Mouse (Mus musculus) embryonic stem cell, embryonic (primary cell): ENCODE results near the gene Dnah11.
"Not testable (repeated sequence)": the region's sequence is repeated elsewhere in the genome, so short reads cannot be mapped to it uniquely, and the experiment has no call there.

ENCODE experiments used
- CTCF ChIA-PET, 4 experiments: fragments of 300-600 bp in 2 of 4; fragments of 350-600 bp in 2 of 4; sonication (Branson Sonifier 250); formaldehyde crosslinking; loops; one replicate each; lab custom pipeline; 2022; ENCODE audit warnings: inconsistent platforms in 2 of 4; lab: Charles Lee
- POLR2A ChIA-PET, 4 experiments: fragments of 300-600 bp in 2 of 4; fragments of 350-600 bp in 2 of 4; sonication (Branson Sonifier 250); formaldehyde crosslinking; loops; one replicate each; lab custom pipeline; 2022; ENCODE audit warnings: antibody characterized with exemption in 4 of 4, inconsistent platforms in 1 of 4; lab: Charles Lee

The Dnah11 gene

DNA sequence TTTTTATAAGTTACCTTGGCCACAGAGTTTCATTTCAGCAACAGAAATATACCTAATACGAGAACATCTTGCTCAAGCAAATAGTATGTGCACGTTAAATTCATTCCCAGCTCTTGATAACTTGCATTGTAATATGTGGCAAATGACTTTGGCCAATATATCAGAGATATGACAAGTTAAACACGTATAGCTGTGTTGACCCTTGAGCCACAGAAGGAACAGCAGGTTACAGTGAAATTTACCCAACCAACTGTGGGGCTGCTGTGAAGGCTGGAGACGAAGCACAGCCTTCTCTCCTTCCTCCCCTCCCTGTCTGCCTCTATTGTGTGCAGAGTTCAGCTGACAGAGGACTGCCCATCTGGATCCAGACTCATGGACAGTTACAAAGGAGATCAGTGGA, 297.5 kb downstream of the Dnah11 start:
- POLR2A ChIA-PET, CTCF ChIA-PET: not testable (repeated sequence)

DNA sequence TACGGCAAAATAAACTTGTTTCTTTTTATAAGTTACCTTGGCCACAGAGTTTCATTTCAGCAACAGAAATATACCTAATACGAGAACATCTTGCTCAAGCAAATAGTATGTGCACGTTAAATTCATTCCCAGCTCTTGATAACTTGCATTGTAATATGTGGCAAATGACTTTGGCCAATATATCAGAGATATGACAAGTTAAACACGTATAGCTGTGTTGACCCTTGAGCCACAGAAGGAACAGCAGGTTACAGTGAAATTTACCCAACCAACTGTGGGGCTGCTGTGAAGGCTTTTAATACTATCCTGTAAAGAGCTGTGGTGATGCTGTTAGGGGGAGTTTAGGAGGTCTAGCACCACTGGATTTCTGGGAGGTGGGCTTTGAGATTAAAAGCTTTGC, 298.0 kb downstream of the Dnah11 start:
- POLR2A ChIA-PET, CTCF ChIA-PET: not testable (repeated sequence)

DNA sequence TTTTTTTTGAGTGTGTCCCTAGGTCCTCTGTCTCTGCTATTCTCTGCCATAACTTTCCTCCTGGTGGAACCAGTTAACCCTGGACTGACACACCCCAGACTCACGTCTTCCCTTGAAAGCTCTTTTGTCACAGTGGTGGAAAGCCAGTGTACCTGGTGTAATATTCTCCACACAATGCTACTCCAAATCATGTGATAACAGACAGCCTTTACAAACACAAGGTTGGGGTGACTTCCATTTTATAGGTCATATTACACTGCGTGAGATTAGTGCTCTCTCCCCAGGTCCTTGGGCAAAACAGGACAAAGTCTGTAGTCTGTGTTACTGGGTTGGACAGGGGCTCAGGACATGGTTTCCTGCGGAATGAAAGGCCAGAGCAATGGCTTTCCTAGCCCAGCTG, 311.4 kb downstream of the Dnah11 start:
- POLR2A ChIA-PET, result no interaction called here
- CTCF ChIA-PET, result interaction anchor here in 1 of 4 experiments (0.7 kb wide), 1 partner anchor 199 kb away, joined by 5 read pairs; no protein-coding TSS in a partner anchor

DNA sequence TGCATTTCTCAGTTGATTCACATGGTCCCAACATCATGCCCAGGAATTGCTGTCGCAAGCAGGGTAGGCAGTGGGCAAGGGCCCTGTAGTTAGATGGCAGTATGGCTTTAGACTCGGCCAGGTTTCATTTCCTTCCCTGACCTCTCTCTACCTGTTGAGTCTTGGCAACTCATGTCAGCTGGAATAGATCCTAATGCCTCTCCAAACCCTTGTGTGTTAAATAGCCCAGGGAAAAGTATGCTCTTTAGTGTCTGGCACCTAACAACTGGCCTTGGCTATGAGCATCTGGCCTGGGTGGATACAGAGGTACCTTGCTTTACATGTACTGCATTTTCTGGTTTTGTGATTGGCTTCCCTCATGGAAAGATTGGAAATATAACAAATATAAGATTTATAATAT, 314.2 kb downstream of the Dnah11 start:
- CTCF ChIA-PET, result interaction anchor here in 1 of 4 experiments (0.5 kb wide), 1 partner anchor 722 kb away, joined by 11 read pairs; no protein-coding TSS in a partner anchor
- POLR2A ChIA-PET, result no interaction called here

DNA sequence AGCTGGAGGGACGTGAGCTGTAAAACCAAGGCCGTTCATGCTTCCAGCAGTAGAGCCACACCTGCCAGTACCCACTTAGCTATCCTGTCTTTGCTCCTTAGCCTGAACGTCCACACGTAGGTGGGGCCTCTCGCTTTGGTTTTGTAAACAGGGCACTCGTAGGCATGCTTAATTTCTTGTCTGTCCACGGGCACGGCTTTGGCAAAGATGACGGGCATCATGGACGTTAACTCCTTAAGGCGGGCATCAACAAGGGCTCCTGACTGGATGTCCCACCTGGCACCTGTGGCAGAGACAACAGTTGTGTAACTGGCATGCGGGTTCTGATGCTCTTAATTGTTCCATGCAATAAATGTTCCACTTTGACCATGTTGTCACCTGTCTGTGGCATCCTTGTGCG, 320.5 kb downstream of the Dnah11 start:
- ChIA-PET CTCF (no interaction called here), POLR2A (no interaction called here)

DNA sequence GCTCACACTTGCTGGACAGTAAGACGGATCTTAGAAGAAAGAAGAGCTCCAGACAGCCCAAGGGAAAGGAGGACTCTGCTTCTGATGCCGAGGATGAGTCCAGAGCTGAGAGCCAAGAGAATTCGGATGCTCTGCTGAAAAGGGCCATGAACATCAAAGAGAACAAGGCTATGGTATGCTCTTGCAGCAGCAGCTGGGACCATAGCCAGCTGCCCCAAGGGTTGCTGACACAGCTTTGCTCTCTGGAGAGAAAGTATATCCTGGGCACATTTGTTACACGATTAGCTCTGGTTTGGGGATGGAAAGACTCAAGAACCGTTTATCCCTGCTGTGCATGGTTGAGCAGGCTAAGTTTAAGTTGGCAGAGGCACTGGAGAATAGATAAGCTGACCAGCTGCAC, 326.6 kb downstream of the Dnah11 start:
- ChIA-PET POLR2A (no interaction called here), CTCF (interaction anchor here in 2 of 4 experiments (0.5 to 1.4 kb wide), 4 partner anchors 19 to 982 kb away, joined by 3 to 4 read pairs (median 3); no protein-coding TSS in a partner anchor)

DNA sequence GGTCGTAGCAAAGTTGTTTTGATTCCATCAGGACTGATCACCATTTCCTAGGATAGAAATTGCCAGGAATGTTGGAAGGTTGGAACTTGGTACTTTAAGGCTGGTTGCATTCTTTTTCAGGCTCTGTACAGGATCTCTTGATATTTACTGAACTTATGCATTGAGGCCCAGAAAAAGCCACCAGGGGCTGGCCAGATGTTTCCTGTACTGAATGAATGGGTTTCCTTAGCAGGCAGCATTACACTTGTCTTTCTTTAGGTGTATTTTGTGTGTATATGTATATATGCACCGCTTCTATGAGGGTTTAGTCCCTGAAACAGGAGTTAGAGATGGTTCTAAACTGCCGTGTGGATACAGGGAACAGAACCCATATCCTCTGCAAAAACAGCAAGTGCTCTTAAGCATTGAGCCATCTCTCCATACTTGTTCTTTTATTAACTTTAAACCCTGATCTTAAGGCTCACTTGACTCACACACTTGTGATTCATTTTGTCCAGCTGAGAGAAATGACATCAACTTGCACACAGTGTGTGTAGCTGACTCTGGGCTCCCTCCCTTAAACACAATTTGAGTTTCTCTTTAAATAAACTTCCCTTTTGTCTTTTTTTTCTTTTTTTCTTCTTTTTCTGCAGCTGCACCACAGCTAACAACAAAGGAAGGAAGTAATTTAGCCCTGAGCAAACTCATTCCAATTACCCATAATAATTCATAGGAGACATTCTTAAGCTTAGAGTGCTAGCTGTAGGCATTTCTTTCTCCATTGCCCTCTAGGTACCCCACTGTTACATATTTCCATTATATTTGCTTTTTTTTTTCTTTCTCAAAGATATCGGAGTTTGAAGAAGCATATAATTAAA, 330.9 kb downstream of the Dnah11 start:
- ChIA-PET POLR2A (no interaction called here), CTCF (interaction anchor here in 1 of 4 experiments (1.1 kb wide), 1 partner anchor 15 kb away, joined by 3 read pairs; no protein-coding TSS in a partner anchor)

DNA sequence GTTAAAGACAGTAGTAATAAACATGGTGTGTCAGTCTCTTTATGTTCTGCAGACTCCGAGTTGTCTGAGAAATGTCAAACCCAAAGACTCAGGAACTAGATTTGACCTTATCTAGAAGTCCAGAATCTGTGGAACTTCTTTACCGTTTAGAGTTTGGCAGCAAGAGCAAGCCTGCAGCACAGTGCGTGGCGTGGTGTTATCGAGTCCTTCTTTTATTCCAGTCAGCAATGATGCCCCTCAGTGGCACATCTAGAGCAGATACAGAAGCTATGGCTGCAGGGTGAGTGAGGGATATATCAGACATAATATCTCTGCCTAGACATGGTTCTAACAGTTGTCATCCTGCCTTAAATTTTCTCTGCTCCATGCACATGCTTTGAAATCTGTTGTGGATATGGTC, 336.2 kb downstream of the Dnah11 start:
- CTCF ChIA-PET, result no interaction called here

DNA sequence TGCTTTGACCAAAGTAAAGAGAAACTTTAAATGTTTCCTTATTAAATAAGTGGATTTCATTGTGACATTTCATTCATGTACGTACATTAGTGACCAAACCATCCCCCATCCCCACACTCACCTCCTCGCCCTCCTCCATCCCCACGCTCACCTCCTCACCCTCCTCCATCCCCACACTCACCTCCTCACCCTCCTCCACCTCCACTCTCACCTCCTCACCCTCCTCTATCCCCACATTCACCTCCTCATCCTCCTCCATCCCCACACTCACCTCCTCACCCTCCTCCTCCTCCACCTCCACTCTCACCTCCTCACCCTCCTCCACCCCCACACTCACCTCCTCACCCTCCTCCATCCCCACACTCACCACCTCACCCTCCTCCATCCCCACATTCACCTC, 337.6 kb downstream of the Dnah11 start:
- POLR2A ChIA-PET, result no interaction called here

More for the DNA sequence above, 336.2 kb downstream of the Dnah11 start:
- POLR2A ChIA-PET, result interaction anchor here in 1 of 4 experiments (0.6 kb wide), 2 partner anchors 18 to 992 kb away, joined by 3 to 4 read pairs; no protein-coding TSS in a partner anchor

DNA sequence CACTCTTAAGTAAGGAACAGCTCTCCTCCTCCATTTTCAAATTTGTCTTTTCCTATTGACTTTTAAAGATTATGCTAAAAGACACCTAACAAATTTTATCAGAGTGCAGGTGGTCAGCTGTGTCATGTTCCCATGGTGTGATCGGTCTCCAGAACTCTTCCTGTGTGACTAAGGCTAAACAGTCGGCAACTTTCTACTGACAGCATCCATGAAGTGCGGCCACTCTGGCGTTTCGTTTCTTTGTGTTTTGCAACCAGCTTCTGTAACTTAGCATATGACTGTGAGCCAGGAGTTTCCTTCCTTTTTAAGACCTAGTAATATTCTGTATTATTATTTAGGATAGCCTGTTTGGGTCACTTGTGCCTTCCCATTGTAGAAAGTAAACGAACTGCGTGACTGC, 338.0 kb downstream of the Dnah11 start:
- CTCF ChIA-PET, result no interaction called here
- POLR2A ChIA-PET, result no interaction called here

More for the DNA sequence above, 337.6 kb downstream of the Dnah11 start:
- CTCF ChIA-PET, result no interaction called here

DNA sequence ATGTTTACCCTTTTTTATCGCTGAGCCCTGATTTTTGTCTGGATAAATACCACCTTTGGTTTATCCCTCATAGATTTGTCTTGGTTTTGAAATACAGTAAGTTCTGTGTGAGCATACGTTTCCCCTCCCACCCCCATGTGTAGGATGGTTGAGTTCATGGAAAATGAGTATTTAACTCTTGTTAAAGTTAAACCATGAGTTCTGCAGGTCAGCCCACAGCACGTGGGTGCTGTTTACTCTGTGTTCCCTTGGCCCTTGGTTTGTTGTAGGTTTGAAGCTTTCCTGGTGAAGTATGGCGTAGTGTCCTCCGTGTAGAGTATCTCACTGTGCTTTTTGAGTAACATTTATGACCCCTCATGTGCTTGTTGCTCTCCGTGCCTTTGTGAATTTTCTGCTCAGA, 341.0 kb downstream of the Dnah11 start:
- ChIA-PET POLR2A (no interaction called here), CTCF (interaction anchor here in 1 of 4 experiments (1.0 kb wide), 1 partner anchor 25 kb away, joined by 3 read pairs; no protein-coding TSS in a partner anchor)

DNA sequence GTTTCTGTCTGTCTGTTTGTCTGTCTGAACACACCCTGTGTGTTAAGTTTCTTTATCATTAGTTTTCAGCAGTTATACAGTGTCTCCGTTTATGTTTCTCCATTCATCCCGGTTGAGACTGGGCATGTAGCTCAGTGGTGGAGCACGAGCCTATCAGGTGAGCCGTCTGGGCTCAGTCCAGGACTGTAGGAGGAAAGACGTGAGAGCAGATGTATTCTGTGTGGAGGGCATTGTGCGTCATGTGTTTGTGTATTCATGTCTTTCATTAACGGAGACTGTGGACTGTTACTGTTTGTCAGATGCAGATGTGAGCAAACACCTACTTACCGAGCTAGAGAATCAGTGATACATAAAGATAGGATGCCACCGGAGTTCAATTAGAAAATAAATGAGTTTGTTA, 341.8 kb downstream of the Dnah11 start:
- ChIA-PET CTCF (no interaction called here), POLR2A (interaction anchor here in 1 of 4 experiments (0.6 to 1.3 kb wide), 2 partner anchors 13 to 46 kb away, joined by 3 to 4 read pairs; no protein-coding TSS in a partner anchor)

DNA sequence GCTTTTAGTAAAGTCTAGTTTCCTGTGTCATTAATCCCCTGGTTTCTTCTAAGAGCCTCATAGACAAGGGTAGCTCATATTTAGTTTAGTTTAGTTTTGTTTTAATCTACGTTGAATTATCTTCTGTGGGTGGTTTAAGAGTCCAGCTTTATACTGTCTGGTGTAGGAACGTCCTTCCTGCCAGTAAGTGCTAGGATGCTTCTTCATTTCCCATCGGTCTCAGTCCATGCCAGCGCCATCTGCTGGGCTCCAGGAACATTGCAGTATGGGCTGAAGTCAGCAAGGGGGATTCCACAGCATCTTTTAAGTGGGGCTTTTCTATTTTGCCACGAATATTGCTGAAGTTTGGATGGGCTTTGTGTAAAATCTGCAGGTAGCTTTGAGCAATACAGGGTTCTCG, 345.5 kb downstream of the Dnah11 start:
- CTCF ChIA-PET, result interaction anchor here (0.6 to 2.1 kb wide), 10 partner anchors 10 to 271 kb away, joined by 3 to 7 read pairs (median 4); no protein-coding TSS in a partner anchor
- POLR2A ChIA-PET, result interaction anchor here in 2 of 4 experiments (1.3 to 1.4 kb wide), 2 partner anchors 10 kb away, joined by 5 read pairs; no protein-coding TSS in a partner anchor

DNA sequence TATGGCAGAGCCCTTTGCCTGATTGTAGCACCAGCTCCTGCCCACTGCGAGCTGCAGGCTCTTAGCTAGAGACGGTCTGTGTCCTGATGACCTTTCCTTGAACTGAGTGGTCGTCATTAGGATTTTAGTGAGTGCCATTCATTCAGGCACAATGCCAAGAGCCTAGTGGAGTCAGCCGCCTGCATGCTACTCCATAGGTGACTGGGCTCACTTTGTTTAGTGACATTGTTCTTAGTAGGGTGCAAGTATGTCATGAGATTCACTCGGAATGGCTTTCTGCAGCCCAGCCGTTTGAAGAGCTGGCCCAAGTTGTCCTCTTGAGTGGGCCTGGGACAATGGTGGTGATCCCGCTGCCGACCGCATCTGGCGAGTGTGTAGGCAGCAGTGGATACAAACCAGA, 348.4 kb downstream of the Dnah11 start:
- POLR2A ChIA-PET, result no interaction called here
- CTCF ChIA-PET, result interaction anchor here in 1 of 4 experiments (1.3 kb wide), 1 partner anchor 78 kb away, joined by 5 read pairs; no protein-coding TSS in a partner anchor

DNA sequence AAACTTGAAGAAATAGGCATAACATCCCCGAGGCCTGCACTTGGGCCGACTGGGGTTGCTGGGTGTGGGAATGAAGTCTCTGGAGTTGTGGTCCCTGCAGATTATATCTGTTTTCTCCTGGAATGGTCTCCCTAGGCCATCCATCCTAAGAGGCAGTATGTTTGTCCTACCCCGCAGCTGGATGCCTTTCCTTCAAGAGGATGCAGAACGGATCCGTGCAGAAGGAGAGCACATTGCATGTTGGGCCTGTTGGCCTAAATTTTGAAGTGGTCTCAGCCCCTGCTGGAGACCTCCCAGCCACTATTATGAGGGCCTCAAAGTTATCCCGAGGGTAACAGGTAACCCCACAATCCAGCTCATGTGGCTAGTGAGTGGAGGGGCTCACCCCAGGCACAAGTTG, 350.2 kb downstream of the Dnah11 start:
- ChIA-PET CTCF (no interaction called here), POLR2A (no interaction called here)

DNA sequence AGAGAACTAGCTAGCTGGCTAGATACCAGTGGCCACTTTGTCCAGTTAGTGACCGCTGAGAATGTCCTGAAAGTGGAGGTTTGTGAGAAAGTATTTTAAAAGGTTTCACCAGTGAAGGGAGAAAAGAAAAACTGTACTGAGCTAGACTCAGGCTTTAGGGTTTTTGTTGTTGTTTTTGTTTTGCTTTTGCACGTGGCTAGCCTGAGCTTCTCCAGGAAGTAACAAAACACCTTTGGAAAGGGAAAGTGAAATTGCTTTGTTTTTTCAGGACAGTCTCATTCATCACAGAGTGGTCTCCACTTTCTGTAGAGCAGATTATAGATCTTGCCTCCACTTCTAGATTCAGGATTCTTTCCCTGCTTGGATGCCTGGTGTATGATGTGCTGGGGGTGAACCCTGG, 353.9 kb downstream of the Dnah11 start:
- CTCF ChIA-PET, result interaction anchor here in 1 of 4 experiments (1.0 kb wide), 1 partner anchor 10 kb away, joined by 3 read pairs; no protein-coding TSS in a partner anchor
- POLR2A ChIA-PET, result interaction anchor here in 2 of 4 experiments (0.6 to 2.1 kb wide), 5 partner anchors 12 to 472 kb away, joined by 3 to 7 read pairs (median 3); no protein-coding TSS in a partner anchor

DNA sequence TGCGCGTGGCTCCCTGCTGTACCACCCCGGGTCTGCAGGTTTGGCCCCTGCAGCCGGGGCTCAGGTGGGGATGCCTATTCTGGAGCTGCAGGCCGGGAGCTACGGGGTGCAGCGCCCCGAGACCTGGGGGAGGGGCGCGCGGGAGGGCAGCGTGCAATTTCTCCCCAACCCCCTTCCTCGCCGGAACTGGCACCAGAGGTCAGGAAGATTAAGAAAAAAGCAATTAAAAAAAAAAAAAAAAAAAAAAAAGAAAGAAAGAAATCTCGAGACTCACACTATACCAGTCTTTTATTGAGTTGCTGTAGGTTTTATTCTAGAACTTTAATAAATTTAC, 354.8 kb downstream of the Dnah11 start:
- POLR2A ChIA-PET, result interaction anchor here in 3 of 4 experiments (0.6 to 2.1 kb wide), 8 partner anchors 9 to 458 kb away, joined by 3 to 7 read pairs (median 4); no protein-coding TSS in a partner anchor
- CTCF ChIA-PET, result interaction anchor here in 2 of 4 experiments (1.5 to 2.0 kb wide), 2 partner anchors 9 to 24 kb away, joined by 7 to 8 read pairs; no protein-coding TSS in a partner anchor

DNA sequence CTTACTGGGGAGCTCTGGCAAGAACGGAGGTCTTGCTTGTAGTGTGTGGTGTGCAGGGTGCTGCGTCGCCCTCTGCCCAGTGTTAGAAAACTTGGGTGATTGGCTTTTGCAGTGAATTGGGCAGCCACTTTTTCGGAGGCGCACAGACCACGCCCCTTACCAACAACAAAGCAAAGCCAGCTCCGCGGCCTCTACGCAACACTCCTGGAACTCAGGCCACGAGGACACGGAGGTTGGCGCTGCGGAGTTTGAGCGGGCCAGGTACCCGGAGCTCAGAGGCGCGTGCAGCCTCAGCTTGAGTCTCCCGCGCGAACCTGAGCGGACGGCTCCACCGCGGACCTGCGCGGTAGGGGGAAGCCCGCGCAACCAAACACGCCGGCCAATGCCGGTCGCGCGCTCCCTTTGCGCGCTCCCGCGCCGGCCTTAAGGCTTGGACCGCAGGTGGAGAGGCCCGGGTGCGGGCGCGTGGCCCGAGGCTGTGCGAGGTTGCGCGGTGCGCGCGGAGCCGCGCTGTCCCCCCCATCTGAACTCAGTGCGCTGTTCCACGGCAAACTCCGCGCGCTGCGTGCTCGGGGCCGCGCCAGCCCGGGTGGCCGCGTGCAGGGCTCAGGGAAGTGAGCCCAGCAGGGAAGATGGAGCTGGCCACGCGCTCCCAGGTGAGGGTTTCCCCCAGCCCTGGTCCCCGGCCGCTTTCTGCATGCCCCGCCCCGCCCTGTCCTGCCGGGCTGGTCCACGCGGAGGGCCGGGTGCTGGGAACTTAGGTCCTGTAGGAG, 355.4 kb downstream of the Dnah11 start:
- POLR2A ChIA-PET, result interaction anchor here in 3 of 4 experiments (0.6 to 2.1 kb wide), 12 partner anchors 9 to 676 kb away, joined by 3 to 7 read pairs (median 4); no protein-coding TSS in a partner anchor

DNA sequence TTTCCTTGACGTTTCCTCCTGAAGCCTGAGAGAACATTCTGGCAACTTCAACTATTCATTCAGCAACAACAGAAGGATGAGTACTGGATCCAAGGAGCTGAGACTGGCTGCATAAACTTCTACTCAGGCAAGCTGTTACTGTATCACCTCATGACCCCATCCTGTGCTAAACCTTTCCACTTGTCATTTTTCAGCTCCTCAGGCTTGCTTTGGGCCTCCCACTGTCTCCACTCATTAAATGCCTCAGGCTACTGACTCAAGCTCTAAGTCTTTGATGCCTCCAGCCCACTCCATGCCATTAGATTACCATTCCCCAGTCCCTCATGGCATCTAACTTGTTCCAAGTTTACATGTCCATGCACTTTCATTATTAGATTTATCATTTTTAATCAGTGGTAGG, 356.2 kb downstream of the Dnah11 start:
- ChIA-PET POLR2A (interaction anchor here in 3 of 4 experiments (0.7 to 1.7 kb wide), 5 partner anchors 10 to 393 kb away, joined by 3 to 5 read pairs (median 3); no protein-coding TSS in a partner anchor), CTCF (interaction anchor here in 2 of 4 experiments (0.6 to 2.0 kb wide), 4 partner anchors 10 to 456 kb away, joined by 3 to 8 read pairs (median 6); no protein-coding TSS in a partner anchor)

More for the DNA sequence above, 355.4 kb downstream of the Dnah11 start:
- CTCF ChIA-PET, result interaction anchor here in 2 of 4 experiments (0.6 to 2.0 kb wide), 6 partner anchors 10 to 456 kb away, joined by 3 to 8 read pairs (median 4); no protein-coding TSS in a partner anchor
